Mouse (Mus musculus) G1E (cell line): ENCODE results near the gene Hist1h4a.

ENCODE experiments used
- CTCF ChIP-seq: IDR thresholded peaks from 2 replicates; pipeline ENCODE4 v1.5.1; 2012; ENCODE audit warnings: low read depth, low read length, inconsistent platforms, mixed read lengths
- GATA1 ChIP-seq: IDR thresholded peaks from 2 replicates; pipeline ENCODE4 v1.6.1; 2012; ENCODE audit warnings: borderline replicate concordance, low read length, inconsistent platforms, mixed read lengths

- TF ChIP-seq CTCF, result no peak
- no peak for TF ChIP-seq GATA1
Observed at GRCm38 (mm10) chr13:23756790-23757189, 4.2 kb downstream of the Hist1h4a start, which contains the start of gene Hist1h4b.
